Mouse (Mus musculus) intestine, postnatal 0 days (tissue): ENCODE measurements around the gene Actg1. TPM values are rescaled to one million over a fixed set of nuclear protein-coding genes. Genes with fewer than 3 reads are reported as not detected.

Experiments used
- ATAC-seq: fragments of 200-750 bp; cut with Nextera tagmentation; 2 replicates; pipeline ENCODE4 v1.8.0; 2017; ENCODE audit warnings: mild to moderate bottlenecking, moderate TSS enrichment, moderate library complexity
- H3K27ac ChIP-seq: fragments of 300-500 bp; sonication (generic); 2 replicates; pipeline ENCODE4 v1.5.1; 2014; ENCODE audit warnings: mild to moderate bottlenecking, low read depth, low read length, moderate library complexity
- H3K27me3 ChIP-seq: fragments of 300-500 bp; sonication (generic); replicated peaks from 2 replicates; pipeline ENCODE4 v1.6.1; 2014; ENCODE audit warnings: low read length, mixed read lengths; ENCODE audit not compliant: control insufficient read depth, insufficient read depth
- H3K36me3 ChIP-seq: fragments of 300-500 bp; sonication (generic); 2 replicates; pipeline ENCODE4 v1.6.1; 2014; ENCODE audit warnings: mild to moderate bottlenecking, moderate library complexity; ENCODE audit not compliant: control insufficient read depth, insufficient read depth
- H3K4me1 ChIP-seq: fragments of 300-500 bp; sonication (generic); replicated peaks from 2 replicates; pipeline ENCODE4 v1.6.1; 2014; ENCODE audit warnings: antibody characterized with exemption, low read length, mixed read lengths; ENCODE audit not compliant: control insufficient read depth, insufficient read depth
- H3K4me2 ChIP-seq: fragments of 300-500 bp; sonication (generic); replicated peaks from 2 replicates; pipeline ENCODE4 v1.6.1; 2014; ENCODE audit warnings: low read depth, mild to moderate bottlenecking, moderate library complexity
- H3K4me3 ChIP-seq: fragments of 300-500 bp; sonication (generic); 2 replicates; pipeline ENCODE4 v1.5.1; 2014; ENCODE audit warnings: low read depth, low read length
- H3K9ac ChIP-seq: fragments of 300-500 bp; sonication (generic); 2 replicates; pipeline ENCODE4 v1.6.1; 2014; ENCODE audit warnings: mild to moderate bottlenecking, low read depth, low read length
- H3K9me3 ChIP-seq: fragments of 300-500 bp; sonication (generic); 2 replicates; pipeline ENCODE4 v1.6.1; 2016; ENCODE audit warnings: mixed run types; ENCODE audit not compliant: control insufficient read depth
- CTCF ChIP-seq: sonication (generic); IDR thresholded peaks from 2 replicates; pipeline ENCODE4 v1.5.1; 2016; ENCODE audit warnings: low read depth, mild to moderate bottlenecking, control low read depth, antibody characterized with exemption, moderate library complexity
- WGBS: fragments of 180-500 bp; shearing (Covaris S2); extraction: QIAGEN DNeasy Blood & Tissue Kit; methylation state at CpG from one replicate; pipeline ENCODE4 v1.1.7; 2014; 5-methylcytosine and 5-hydroxymethylcytosine counted together
- polyA plus RNA-seq: library from polyadenylated mRNA; unstranded; fragments of >200 nt; fragmentation: Nextera tagmentation; extraction: Ambion mirVana; gene quantifications from 2 replicates; pipeline ENCODE4 v1.2.1, GENCODE M21; 2015

Actg1 gene
- polyA plus RNA-seq, 1 experiment from 2014 or later: 1,513 TPM

DNA sequence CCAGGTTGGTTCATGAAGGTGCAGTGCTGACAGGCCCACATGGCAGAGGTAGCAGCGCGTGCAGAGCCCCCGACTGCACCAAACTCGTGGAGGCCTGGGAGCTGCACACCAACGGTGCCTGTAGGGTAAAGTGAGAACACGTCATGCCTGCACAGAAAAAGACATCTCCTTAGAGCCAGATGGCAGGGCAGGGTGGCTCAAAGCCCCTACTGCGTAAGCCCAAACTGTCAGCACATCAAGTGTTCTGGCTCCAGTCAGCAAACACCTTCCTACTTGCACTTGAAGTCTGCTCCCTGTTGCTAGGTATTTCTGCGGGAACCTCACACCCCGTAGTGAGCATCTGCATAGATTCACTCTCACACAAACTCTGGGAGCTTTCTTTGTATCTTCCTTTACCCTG is 34.2 kb upstream of the Actg1 start:
- no peak overlapping the region for H3K4me2 ChIP-seq
- peaks cover 70% of the 10 kb centered on the region for H3K36me3 ChIP-seq
- 0 out of 2 replicates have a peak, but pooled peaks cover 3% of the 10 kb centered on the region for H3K4me1 ChIP-seq
- WGBS: 91% methylated on average over 9 of the region's 9 CpGs
- H3K9ac ChIP-seq: no peak overlapping the region
- H3K27ac ChIP-seq: no peak overlapping the region
- H3K9me3 ChIP-seq: no peaks in the 10 kb centered on the region
- no peak for TF ChIP-seq CTCF
- H3K4me3 ChIP-seq: no peak overlapping the region
- ATAC-seq: no peak
- no peaks in the 10 kb centered on the region for H3K27me3 ChIP-seq

DNA sequence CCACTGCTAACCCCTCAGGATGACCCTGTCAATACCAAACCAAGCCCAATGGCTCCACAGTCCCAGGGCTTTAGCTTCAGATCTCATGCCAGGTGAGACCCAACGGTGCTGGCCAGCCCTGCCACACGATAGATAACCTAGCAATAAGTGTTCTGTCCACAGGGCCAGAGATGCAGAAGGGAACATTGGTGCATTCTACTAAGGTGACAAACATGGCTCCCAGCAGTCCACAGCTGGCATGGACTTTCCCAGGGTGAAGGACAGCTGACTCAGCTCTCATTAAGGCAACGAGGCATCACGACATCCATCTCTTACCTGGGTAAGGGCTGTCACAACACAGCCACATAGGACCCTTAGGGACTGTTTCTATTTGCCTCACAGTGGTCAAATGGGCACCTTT is 32.8 kb upstream of the Actg1 start:
- TF ChIP-seq CTCF: no peak
- peaks cover 72% of the 10 kb centered on the region for H3K36me3 ChIP-seq
- H3K9me3 ChIP-seq: no peaks in the 10 kb centered on the region
- WGBS: 94% methylated on average over 4 of the region's 4 CpGs
- no peaks in the 10 kb centered on the region for H3K27me3 ChIP-seq
- no peak overlapping the region for H3K4me3 ChIP-seq
- H3K4me2 ChIP-seq: no peak overlapping the region
- ATAC-seq: no peak
- H3K9ac ChIP-seq: no peak overlapping the region
- H3K27ac ChIP-seq: no peak overlapping the region
- H3K4me1 ChIP-seq: 0 out of 2 replicates have a peak, but pooled peaks cover 3% of the 10 kb centered on the region

DNA sequence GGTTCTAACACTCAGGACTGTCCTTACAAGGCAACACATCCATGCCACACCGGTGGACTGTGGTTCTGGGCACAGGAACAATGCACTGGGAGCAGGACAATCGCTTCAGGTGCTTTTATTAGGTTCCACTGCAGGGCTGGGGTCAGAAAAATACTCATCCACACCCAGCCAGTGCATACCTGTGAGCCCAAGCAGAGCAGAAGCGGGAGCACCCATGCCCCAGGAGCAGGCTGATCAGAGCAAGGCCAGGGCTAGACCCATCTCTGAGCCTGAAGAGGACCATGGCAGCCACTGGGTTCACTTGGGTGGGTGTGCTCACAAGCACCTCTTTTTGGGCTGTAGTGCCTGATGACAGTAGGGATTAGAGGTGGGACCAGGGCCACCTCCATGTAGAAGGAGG is 31.9 kb upstream of the Actg1 start:
- Histone ChIP-seq H3K4me1 (0 out of 2 replicates have a peak, but pooled peaks cover 3% of the 10 kb centered on the region), H3K9me3 (no peaks in the 10 kb centered on the region), H3K4me2 (no peak overlapping the region), H3K9ac (no peak overlapping the region), H3K4me3 (no peak overlapping the region), H3K27me3 (no peaks in the 10 kb centered on the region), H3K27ac (no peak overlapping the region), H3K36me3 (peaks cover 71% of the 10 kb centered on the region)
- no peak for TF ChIP-seq CTCF
- no peak for ATAC-seq
- 93% methylated on average over 3 of the region's 3 CpGs for WGBS

DNA sequence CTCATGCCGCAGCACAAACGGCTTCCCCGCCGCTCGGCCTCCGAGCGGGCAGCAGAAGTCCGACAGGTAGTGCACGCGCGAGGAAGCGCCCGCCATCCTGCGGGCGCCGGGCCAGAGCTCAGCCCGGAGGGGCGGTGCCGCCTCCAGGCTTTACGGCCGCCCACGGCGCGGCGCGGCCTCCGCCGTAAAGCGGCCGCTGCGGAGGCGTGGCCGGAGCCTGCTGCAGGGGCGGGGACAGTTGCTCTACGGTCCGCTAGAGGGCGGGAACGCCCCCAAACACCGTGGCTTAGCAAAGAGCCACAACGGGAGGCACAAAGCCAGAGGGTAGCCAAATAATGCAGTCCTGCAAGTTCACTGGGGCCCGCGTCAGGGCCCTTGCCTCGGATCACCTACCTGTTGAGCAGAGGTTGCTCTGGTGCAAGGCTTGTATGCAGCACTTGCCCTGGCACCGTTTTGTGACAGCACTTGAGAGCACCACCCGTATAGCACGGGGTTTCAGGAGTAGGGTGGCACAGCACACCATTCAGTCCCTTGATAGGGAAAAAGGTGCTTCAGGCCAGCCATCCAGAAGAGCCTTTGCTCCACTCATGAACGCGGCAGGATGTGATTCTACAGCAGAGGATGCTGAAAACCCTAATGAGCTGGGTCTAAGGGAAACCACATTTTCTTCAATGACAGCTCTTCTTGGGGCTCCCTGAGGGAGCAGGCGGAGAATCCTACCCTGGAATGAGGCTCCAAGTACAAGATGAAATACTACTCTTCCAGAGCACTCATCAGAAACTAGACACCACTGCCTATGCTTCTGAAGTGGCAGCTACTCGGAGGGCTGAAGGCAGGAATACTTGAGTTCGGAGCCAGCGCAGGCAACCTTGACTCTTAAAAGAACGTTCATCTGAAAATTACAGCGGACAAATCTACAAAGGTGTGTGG is 30.5 kb upstream of the Actg1 start, which contains the start of gene Faap100:
Faap100 (minus strand) TSS at position 154 of the 930 bp plus-strand sequence.
- peak within 1 kb of the TSS; percentile 71 for H3K4me3 ChIP-seq
- no peak within 1 kb of the TSS for H3K27ac ChIP-seq
- H3K9ac ChIP-seq: peak within 1 kb of the TSS; percentile 48
- peak within 1 kb of the TSS; percentile 95 for H3K4me2 ChIP-seq
- H3K9me3 ChIP-seq: no peaks in the 10 kb centered on the region
- 8% methylated on average over 53 of the region's 54 CpGs for WGBS
- TF ChIP-seq CTCF: peak; percentile 84
- no peaks in the 10 kb centered on the region for H3K27me3 ChIP-seq
- peaks cover 70% of the 10 kb centered on the region for H3K36me3 ChIP-seq
- peak; percentile 89 for ATAC-seq
- 0 out of 2 replicates have a peak, but pooled peaks cover 3% of the 10 kb centered on the region for H3K4me1 ChIP-seq

GRCm38 (mm10) chr11:120378031-120378610 is 29.8 kb upstream of the Actg1 start:
- Histone ChIP-seq H3K36me3 (peaks cover 72% of the 10 kb centered on the region), H3K27ac (no peak overlapping the region), H3K4me3 (peak overlapping the region; percentile 71), H3K4me1 (0 out of 2 replicates have a peak, but pooled peaks cover 3% of the 10 kb centered on the region), H3K9me3 (no peaks in the 10 kb centered on the region), H3K4me2 (peak overlapping the region; percentile 95), H3K27me3 (no peaks in the 10 kb centered on the region), H3K9ac (peak overlapping the region; percentile 48)
- TF ChIP-seq CTCF: no peak
- ATAC-seq: peak; percentile 51
- WGBS: 1% methylated on average over 39 of the region's 40 CpGs

DNA sequence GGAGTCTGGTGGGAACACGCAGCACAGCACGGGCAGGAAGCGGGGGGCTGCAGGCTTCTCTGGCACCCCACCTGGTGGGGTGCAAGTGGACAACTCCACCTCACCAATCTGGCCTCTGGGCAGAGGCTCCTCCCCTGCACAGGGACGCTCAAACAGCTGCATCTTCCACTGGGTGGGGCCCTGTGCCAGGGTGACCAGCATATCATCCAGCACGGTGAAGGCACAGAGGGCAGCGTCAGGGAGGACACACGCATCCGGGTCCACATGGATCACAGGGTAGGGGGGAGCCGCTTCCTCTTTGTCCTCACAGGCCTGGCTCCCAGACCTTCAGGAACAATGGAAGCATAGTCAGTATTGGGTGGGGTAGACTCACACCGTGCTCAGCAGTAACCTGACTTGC is 29.0 kb upstream of the Actg1 start:
- H3K27ac ChIP-seq: no peak overlapping the region
- 0 out of 2 replicates have a peak, but pooled peaks cover 3% of the 10 kb centered on the region for H3K4me1 ChIP-seq
- H3K36me3 ChIP-seq: peaks cover 71% of the 10 kb centered on the region
- no peak for ATAC-seq
- H3K9ac ChIP-seq: no peak overlapping the region
- TF ChIP-seq CTCF: no peak
- H3K4me3 ChIP-seq: peak overlapping the region; percentile 71; the same call in 1 of the 2 replicates
- peak overlapping the region; percentile 95 for H3K4me2 ChIP-seq
- 64% methylated on average over 10 of the region's 10 CpGs for WGBS
- H3K27me3 ChIP-seq: no peaks in the 10 kb centered on the region
- H3K9me3 ChIP-seq: no peaks in the 10 kb centered on the region
